Mouse (Mus musculus) kidney, adult 9 months (tissue): ENCODE measurements around the gene Ttc38.

Source experiments
- DNase-seq: peaks from one replicate; pipeline ENCODE4 v3.0.0; 2022

Ttc38 gene

GRCm38 (mm10) chr15:85831954-85832590, at the start of gene Ttc38:
Ttc38 (plus strand) TSS chr15:85832306.
- DNase-seq = peak; percentile 94

GRCm38 (mm10) chr15:85783146-85783545, 49.0 kb upstream of the Ttc38 start:
- DNase-seq = no peak

- no peak for DNase-seq
Observed at GRCm38 (mm10) chr15:85784341-85784740, 47.8 kb upstream of the Ttc38 start.

GRCm38 (mm10) chr15:85786711-85787110, 45.4 kb upstream of the Ttc38 start:
- no peak for DNase-seq

- DNase-seq = no peak
Observed at GRCm38 (mm10) chr15:85787482-85787881, 44.6 kb upstream of the Ttc38 start.

GRCm38 (mm10) chr15:85788051-85788450, 44.1 kb upstream of the Ttc38 start:
- no peak for DNase-seq

GRCm38 (mm10) chr15:85788633-85789032, 43.5 kb upstream of the Ttc38 start:
- DNase-seq = peak; percentile 64

GRCm38 (mm10) chr15:85791449-85791848, 40.7 kb upstream of the Ttc38 start:
- DNase-seq = no peak

GRCm38 (mm10) chr15:85792819-85793218, 39.3 kb upstream of the Ttc38 start:
- DNase-seq = no peak

GRCm38 (mm10) chr15:85795516-85795915, 36.6 kb upstream of the Ttc38 start:
- DNase-seq = no peak

GRCm38 (mm10) chr15:85798676-85799075, 33.4 kb upstream of the Ttc38 start:
- no peak for DNase-seq

GRCm38 (mm10) chr15:85802931-85803330, 29.2 kb upstream of the Ttc38 start:
- DNase-seq = peak; percentile 50

- no peak for DNase-seq
Observed at GRCm38 (mm10) chr15:85806886-85807285, 25.2 kb upstream of the Ttc38 start.

- DNase-seq = no peak
Observed at GRCm38 (mm10) chr15:85807404-85807803, 24.7 kb upstream of the Ttc38 start.

GRCm38 (mm10) chr15:85808031-85808430, 24.1 kb upstream of the Ttc38 start:
- no peak for DNase-seq

GRCm38 (mm10) chr15:85808434-85808833, 23.7 kb upstream of the Ttc38 start:
- DNase-seq = peak; percentile 52

- no peak for DNase-seq
Observed at GRCm38 (mm10) chr15:85809091-85809490, 23.0 kb upstream of the Ttc38 start.

GRCm38 (mm10) chr15:85810462-85810805, 21.7 kb upstream of the Ttc38 start:
- DNase-seq = peak; percentile 31

GRCm38 (mm10) chr15:85810806-85811521, 21.1 kb upstream of the Ttc38 start:
- peak; percentile 58 for DNase-seq

- peak; percentile 99 for DNase-seq
Observed at GRCm38 (mm10) chr15:85811535-85812277, 20.4 kb upstream of the Ttc38 start, which contains the start of gene Cdpf1. Cdpf1 (minus strand) TSS chr15:85811697.

GRCm38 (mm10) chr15:85813428-85813827, 18.7 kb upstream of the Ttc38 start:
- no peak for DNase-seq

GRCm38 (mm10) chr15:85821203-85822010, 10.7 kb upstream of the Ttc38 start, which contains the start of gene Pkdrej:
Pkdrej (minus strand) TSS chr15:85821734.
- DNase-seq = no peak

- no peak for DNase-seq
Observed at GRCm38 (mm10) chr15:85822011-85822359, 10.1 kb upstream of the Ttc38 start.
